Mouse (Mus musculus) limb, embryonic 13.5 days (tissue): ENCODE results near the gene Zgpat. TPM values are rescaled to one million over a fixed set of nuclear protein-coding genes. Genes with fewer than 3 reads are reported as not detected.

Experiments
- ATAC-seq: fragments of 200-750 bp; cut with Nextera tagmentation; 2 replicates; pipeline ENCODE4 v1.8.0; 2017; ENCODE audit warnings: low read depth, moderate number of reproducible peaks, moderate TSS enrichment; ENCODE audit not compliant: low FRiP score
- H3K27ac ChIP-seq: fragments of 300-500 bp; sonication (generic); 2 replicates; pipeline ENCODE4 v1.5.1; 2015; ENCODE audit warnings: inconsistent platforms, mild to moderate bottlenecking, moderate library complexity
- H3K27me3 ChIP-seq: fragments of 300-500 bp; sonication (generic); 2 replicates; pipeline ENCODE4 v1.6.1; 2015; ENCODE audit warnings: mild to moderate bottlenecking, inconsistent platforms
- H3K36me3 ChIP-seq: fragments of 300-500 bp; sonication (generic); 2 replicates; pipeline ENCODE4 v1.6.1; 2015; ENCODE audit warnings: inconsistent platforms, mild to moderate bottlenecking, moderate library complexity
- H3K4me1 ChIP-seq: fragments of 300-500 bp; sonication (generic); 2 replicates; pipeline ENCODE4 v1.6.1; 2015; ENCODE audit warnings: inconsistent platforms
- H3K4me2 ChIP-seq: fragments of 300-500 bp; sonication (generic); replicated peaks from 2 replicates; pipeline ENCODE4 v1.6.1; 2015; ENCODE audit warnings: inconsistent platforms, mild to moderate bottlenecking, moderate library complexity
- H3K4me3 ChIP-seq: fragments of 300-500 bp; sonication (generic); 2 replicates; pipeline ENCODE4 v1.5.1; 2015; ENCODE audit warnings: moderate library complexity, mild to moderate bottlenecking, inconsistent platforms
- H3K9ac ChIP-seq: fragments of 300-500 bp; sonication (generic); 2 replicates; pipeline ENCODE4 v1.6.1; 2015; ENCODE audit warnings: mild to moderate bottlenecking, inconsistent platforms
- H3K9me3 ChIP-seq: fragments of 300-500 bp; sonication (generic); 2 replicates; pipeline ENCODE4 v1.6.1; 2016; ENCODE audit warnings: inconsistent platforms
- WGBS: fragments of 180-500 bp; shearing (Covaris S2); methylation state at CpG from one replicate; pipeline ENCODE4 v1.1.7; 2015; 5-methylcytosine and 5-hydroxymethylcytosine counted together
- polyA plus RNA-seq: library from polyadenylated mRNA; unstranded; fragments of >200 nt; fragmentation: Nextera tagmentation; extraction: Ambion mirVana; gene quantifications from 2 replicates; pipeline ENCODE4 v1.2.1, GENCODE M21; 2015

The Zgpat gene
- polyA plus RNA-seq, 1 experiment from 2014 or later: 49.5 TPM

- peaks cover 35% of the 10 kb centered on the region for H3K4me1 ChIP-seq
- H3K4me3 ChIP-seq: peak overlapping the region; percentile 78
- peaks cover 48% of the 10 kb centered on the region for H3K36me3 ChIP-seq
- peak overlapping the region; percentile 88 for H3K27ac ChIP-seq
- peak overlapping the region; percentile 82 for H3K9ac ChIP-seq
- H3K27me3 ChIP-seq: no peaks in the 10 kb centered on the region
- ATAC-seq: peak; percentile 58
- H3K4me2 ChIP-seq: peak overlapping the region; percentile 94
- WGBS: under 1% methylated on average over 20 of the region's 20 CpGs
- H3K9me3 ChIP-seq: no peaks in the 10 kb centered on the region
Measured at GRCm38 (mm10) chr2:181365655-181366075, 937 bp downstream of the Zgpat start.

- WGBS: 97% methylated on average over 5 of the region's 5 CpGs
- ATAC-seq: no peak
Measured at GRCm38 (mm10) chr2:181370001-181370400, 5.3 kb downstream of the Zgpat start.

DNA sequence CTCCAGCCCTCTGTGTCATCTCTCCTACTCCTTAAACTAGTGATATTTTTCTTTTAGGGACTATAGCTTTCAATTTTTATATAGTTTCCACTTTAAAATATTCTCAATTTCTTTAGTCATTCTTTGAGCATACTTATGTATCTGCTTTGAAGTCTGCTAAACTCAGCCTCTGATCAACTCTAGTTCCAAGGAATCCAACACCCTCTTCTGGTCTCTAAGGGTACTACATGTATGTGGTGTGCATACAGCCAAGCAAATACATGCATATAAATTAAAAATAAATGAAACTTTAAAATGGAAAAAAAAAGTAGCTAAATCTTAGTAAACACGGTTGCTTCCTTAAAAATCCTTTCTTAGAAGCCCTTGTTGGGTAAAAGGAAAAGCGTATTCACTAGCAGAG, 11.1 kb downstream of the Zgpat start:
- no peak overlapping the region for H3K9ac ChIP-seq
- WGBS: 93% methylated on average over 2 of the region's 2 CpGs
- H3K4me2 ChIP-seq: no peak overlapping the region
- no peaks in the 10 kb centered on the region for H3K27me3 ChIP-seq
- H3K9me3 ChIP-seq: no peaks in the 10 kb centered on the region
- H3K27ac ChIP-seq: no peak overlapping the region
- no peak for ATAC-seq
- no peaks in the 10 kb centered on the region for H3K4me1 ChIP-seq
- no peak overlapping the region for H3K4me3 ChIP-seq
- peaks cover 35% of the 10 kb centered on the region for H3K36me3 ChIP-seq

More at GRCm38 (mm10) chr2:181370001-181370400, 5.3 kb downstream of the Zgpat start:
- no peak overlapping the region for H3K27ac ChIP-seq
- no peak overlapping the region for H3K9ac ChIP-seq
- peaks cover 26% of the 10 kb centered on the region for H3K4me1 ChIP-seq
- no peaks in the 10 kb centered on the region for H3K27me3 ChIP-seq
- no peak overlapping the region for H3K4me2 ChIP-seq
- H3K36me3 ChIP-seq: peaks cover 32% of the 10 kb centered on the region
- no peaks in the 10 kb centered on the region for H3K9me3 ChIP-seq
- H3K4me3 ChIP-seq: no peak overlapping the region

DNA sequence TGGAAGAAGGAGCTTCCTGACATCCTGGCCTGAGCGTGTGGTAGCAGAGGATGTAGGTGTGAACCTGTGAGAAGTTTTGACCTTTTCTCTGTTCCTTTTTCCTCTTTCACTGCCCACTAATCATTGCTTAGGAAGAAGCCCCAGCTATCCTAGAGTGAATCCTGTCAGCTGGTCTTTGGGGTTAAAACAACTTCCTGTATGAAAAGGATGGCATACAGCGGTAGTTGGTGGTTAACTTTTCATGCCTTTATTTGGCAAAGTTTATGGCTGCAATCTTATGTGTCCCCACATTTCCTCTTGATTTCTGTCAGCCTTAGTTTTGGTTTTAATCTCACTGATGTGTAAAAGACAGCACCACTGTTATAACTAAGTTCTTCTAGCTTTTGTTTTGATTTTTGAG, 12.5 kb downstream of the Zgpat start:
- 87% methylated on average over 2 of the region's 2 CpGs for WGBS
- no peaks in the 10 kb centered on the region for H3K27me3 ChIP-seq
- H3K36me3 ChIP-seq: peaks cover 42% of the 10 kb centered on the region

DNA sequence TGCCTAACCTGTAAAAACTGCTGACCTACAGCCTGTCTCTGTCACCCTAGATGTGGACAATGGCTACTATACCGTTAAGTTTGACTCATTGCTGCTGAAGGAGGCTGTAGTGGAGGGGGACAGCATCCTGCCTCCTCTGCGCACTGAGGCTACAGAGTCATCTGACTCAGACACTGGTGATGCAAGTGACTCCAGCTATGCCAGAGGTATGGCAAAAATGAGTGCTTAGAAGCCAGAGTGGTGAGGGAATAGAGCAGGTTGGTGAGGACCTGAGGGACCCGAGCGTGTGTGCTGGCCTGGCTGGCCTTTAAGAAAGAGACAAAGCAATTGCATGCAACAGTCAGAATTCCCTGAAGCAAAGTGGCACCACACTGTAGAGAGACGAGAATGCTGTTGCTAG, 14.0 kb downstream of the Zgpat start:
- no peak overlapping the region for H3K4me3 ChIP-seq
- no peaks in the 10 kb centered on the region for H3K4me1 ChIP-seq
- H3K4me2 ChIP-seq: no peak overlapping the region
- H3K9ac ChIP-seq: no peak overlapping the region
- H3K27ac ChIP-seq: no peak overlapping the region
- H3K9me3 ChIP-seq: no peaks in the 10 kb centered on the region
- no peak for ATAC-seq
- no peaks in the 10 kb centered on the region for H3K27me3 ChIP-seq
- peaks cover 57% of the 10 kb centered on the region for H3K36me3 ChIP-seq
- WGBS: 91% methylated on average over 5 of the region's 5 CpGs

More for the DNA sequence above, 12.5 kb downstream of the Zgpat start:
- H3K27ac ChIP-seq: no peak overlapping the region
- no peak overlapping the region for H3K4me2 ChIP-seq
- H3K4me3 ChIP-seq: no peak overlapping the region
- ATAC-seq: no peak
- H3K9ac ChIP-seq: no peak overlapping the region
- H3K4me1 ChIP-seq: no peaks in the 10 kb centered on the region
- H3K9me3 ChIP-seq: no peaks in the 10 kb centered on the region

- H3K4me1 ChIP-seq: no peaks in the 10 kb centered on the region
- H3K9me3 ChIP-seq: no peaks in the 10 kb centered on the region
- peaks cover 67% of the 10 kb centered on the region for H3K36me3 ChIP-seq
- H3K4me3 ChIP-seq: no peak within 1 kb of the TSS
- no peak within 1 kb of the TSS for H3K27ac ChIP-seq
- no peak within 1 kb of the TSS for H3K9ac ChIP-seq
- 93% methylated on average over 12 of the region's 12 CpGs for WGBS
- ATAC-seq: no peak
- no peak within 1 kb of the TSS for H3K4me2 ChIP-seq
- H3K27me3 ChIP-seq: no peaks in the 10 kb centered on the region
Measured at GRCm38 (mm10) chr2:181379778-181380177, 15.1 kb downstream of the Zgpat start, which contains the start of gene Lime1. Gene Lime1 (plus strand): TSS chr2:181380078.

- H3K4me2 ChIP-seq: no peak overlapping the region
- 84% methylated on average over 5 of the region's 5 CpGs for WGBS
- H3K9me3 ChIP-seq: no peaks in the 10 kb centered on the region
- H3K27me3 ChIP-seq: no peaks in the 10 kb centered on the region
- H3K9ac ChIP-seq: no peak overlapping the region
- H3K4me3 ChIP-seq: no peak overlapping the region
- H3K4me1 ChIP-seq: no peaks in the 10 kb centered on the region
- ATAC-seq: no peak
- H3K36me3 ChIP-seq: peaks cover 69% of the 10 kb centered on the region
- no peak overlapping the region for H3K27ac ChIP-seq
Measured at GRCm38 (mm10) chr2:181380251-181380650, 15.5 kb downstream of the Zgpat start.

- 94% methylated on average over 5 of the region's 5 CpGs for WGBS
- Histone ChIP-seq H3K9ac (no peak overlapping the region), H3K36me3 (peaks cover 73% of the 10 kb centered on the region), H3K27me3 (no peaks in the 10 kb centered on the region), H3K4me1 (no peaks in the 10 kb centered on the region), H3K9me3 (no peaks in the 10 kb centered on the region), H3K4me3 (no peak overlapping the region), H3K27ac (no peak overlapping the region), H3K4me2 (no peak overlapping the region)
- no peak for ATAC-seq
Measured at GRCm38 (mm10) chr2:181381107-181381506, 16.4 kb downstream of the Zgpat start.

DNA sequence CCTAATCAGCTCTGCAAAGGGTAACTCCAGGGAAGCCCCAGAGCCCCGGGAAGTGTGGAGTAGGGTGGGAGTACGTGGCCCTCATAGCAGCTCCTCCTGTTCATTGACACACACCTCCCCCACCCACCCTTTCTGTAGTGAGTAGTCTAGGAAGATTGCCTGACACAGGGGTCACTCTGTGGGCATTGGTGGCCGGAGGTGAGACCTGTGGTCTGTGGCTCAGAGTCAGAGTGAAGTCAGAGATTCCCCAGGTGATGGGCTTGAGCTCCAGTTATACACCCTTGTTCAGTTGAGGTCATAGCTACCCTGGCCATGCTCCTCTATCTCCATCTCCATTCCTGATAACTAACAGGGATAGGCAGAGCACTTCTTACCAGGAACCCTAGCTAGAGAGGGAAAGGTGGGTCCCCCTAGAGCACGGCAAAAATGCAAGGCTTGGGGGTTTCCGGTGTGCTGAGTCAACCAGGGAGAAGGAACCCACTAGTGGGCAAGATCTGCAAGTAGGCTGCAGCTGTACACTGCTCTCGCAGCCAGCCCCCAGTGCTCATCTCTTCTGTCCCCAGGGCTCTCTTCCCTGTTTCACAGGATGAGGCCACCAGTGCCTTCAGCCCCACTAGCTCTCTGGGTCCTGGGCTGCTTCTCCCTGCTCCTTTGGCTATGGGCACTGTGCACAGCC, 17.0 kb downstream of the Zgpat start:
- H3K27ac ChIP-seq: no peak overlapping the region
- no peak overlapping the region for H3K4me3 ChIP-seq
- H3K4me2 ChIP-seq: no peak overlapping the region
- no peaks in the 10 kb centered on the region for H3K27me3 ChIP-seq
- no peak for ATAC-seq
- H3K9me3 ChIP-seq: no peaks in the 10 kb centered on the region
- peaks cover 80% of the 10 kb centered on the region for H3K36me3 ChIP-seq
- H3K9ac ChIP-seq: no peak overlapping the region
- 93% methylated on average over 6 of the region's 6 CpGs for WGBS
- H3K4me1 ChIP-seq: no peaks in the 10 kb centered on the region

- no peaks in the 10 kb centered on the region for H3K27me3 ChIP-seq
- no peak overlapping the region for H3K27ac ChIP-seq
- H3K4me1 ChIP-seq: no peaks in the 10 kb centered on the region
- no peaks in the 10 kb centered on the region for H3K9me3 ChIP-seq
- H3K36me3 ChIP-seq: peaks cover 71% of the 10 kb centered on the region
- no peak for ATAC-seq
- WGBS: 87% methylated on average over 7 of the region's 7 CpGs
- H3K4me2 ChIP-seq: no peak overlapping the region
- no peak overlapping the region for H3K9ac ChIP-seq
- H3K4me3 ChIP-seq: no peak overlapping the region
Measured at GRCm38 (mm10) chr2:181384463-181384862, 19.7 kb downstream of the Zgpat start.

DNA sequence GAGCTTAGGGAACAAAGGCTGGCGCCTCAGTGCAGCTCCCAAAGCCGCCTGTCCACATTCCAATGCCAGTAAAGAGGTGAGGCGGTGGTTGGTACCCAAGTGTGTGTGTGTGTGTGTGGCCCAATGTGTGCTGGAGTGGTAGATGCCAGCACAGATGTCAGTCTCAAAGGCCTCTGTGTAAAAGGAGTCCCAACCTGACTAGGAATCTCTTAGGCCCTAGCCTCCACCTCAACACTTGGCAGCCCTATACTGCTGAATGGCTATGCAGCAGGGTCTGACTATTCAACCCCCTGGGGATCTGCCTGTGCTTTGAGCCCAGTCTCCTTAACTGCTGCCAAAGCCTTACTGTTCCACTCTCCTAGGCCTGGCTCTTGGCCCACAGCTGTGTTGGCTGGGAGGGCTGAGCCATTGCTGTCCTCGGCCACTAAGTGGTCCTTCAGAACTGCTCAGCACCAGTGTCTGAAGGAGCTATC, 20.2 kb downstream of the Zgpat start:
- Histone ChIP-seq H3K9me3 (no peaks in the 10 kb centered on the region), H3K27me3 (no peaks in the 10 kb centered on the region), H3K27ac (no peak overlapping the region), H3K4me3 (no peak overlapping the region), H3K4me2 (no peak overlapping the region), H3K4me1 (no peaks in the 10 kb centered on the region), H3K36me3 (peaks cover 66% of the 10 kb centered on the region), H3K9ac (no peak overlapping the region)
- ATAC-seq: no peak
- 78% methylated on average over 4 of the region's 4 CpGs for WGBS

DNA sequence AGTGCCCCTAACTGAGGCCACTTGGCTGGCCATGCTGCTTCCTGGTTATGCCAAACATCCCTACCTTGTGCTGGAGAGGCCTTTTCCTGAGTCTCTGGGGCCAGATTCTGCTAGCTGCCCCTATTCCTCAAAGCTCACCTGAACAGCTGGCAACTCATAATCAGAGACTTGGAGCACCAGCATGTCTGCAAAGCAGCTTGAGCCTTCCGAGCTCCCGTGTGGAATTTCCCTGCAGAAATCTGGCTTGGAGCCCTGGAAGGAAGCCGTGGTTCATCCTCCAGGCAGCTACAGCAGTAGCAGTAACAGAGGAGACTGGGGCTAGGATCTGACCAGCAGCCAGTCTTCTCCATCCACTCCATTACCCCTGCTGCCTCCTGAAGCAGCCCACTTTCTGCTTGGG, 21.2 kb downstream of the Zgpat start:
- H3K27me3 ChIP-seq: no peaks in the 10 kb centered on the region
- ATAC-seq: no peak
- no peak overlapping the region for H3K4me3 ChIP-seq
- 78% methylated on average over 3 of the region's 3 CpGs for WGBS
- H3K9me3 ChIP-seq: no peaks in the 10 kb centered on the region
- H3K9ac ChIP-seq: no peak overlapping the region
- H3K27ac ChIP-seq: no peak overlapping the region
- no peaks in the 10 kb centered on the region for H3K4me1 ChIP-seq
- H3K36me3 ChIP-seq: peaks cover 56% of the 10 kb centered on the region
- no peak overlapping the region for H3K4me2 ChIP-seq

GRCm38 (mm10) chr2:181386663-181387210, 22.0 kb downstream of the Zgpat start:
- no peak overlapping the region for H3K27ac ChIP-seq
- ATAC-seq: no peak
- no peak overlapping the region for H3K4me3 ChIP-seq
- peaks cover 50% of the 10 kb centered on the region for H3K36me3 ChIP-seq
- 75% methylated on average over 3 of the region's 4 CpGs for WGBS
- H3K27me3 ChIP-seq: no peaks in the 10 kb centered on the region
- no peaks in the 10 kb centered on the region for H3K4me1 ChIP-seq
- H3K9me3 ChIP-seq: no peaks in the 10 kb centered on the region
- H3K9ac ChIP-seq: no peak overlapping the region
- H3K4me2 ChIP-seq: no peak overlapping the region
